Mouse (Mus musculus): ENCODE results near the gene Zfp609. TPM values are rescaled to one million over a fixed set of nuclear protein-coding genes. Genes with fewer than 3 reads are reported as not detected.

The Zfp609 gene
- polyA plus RNA-seq, 1 experiment from 2014 or later = 5.6 TPM

DNA sequence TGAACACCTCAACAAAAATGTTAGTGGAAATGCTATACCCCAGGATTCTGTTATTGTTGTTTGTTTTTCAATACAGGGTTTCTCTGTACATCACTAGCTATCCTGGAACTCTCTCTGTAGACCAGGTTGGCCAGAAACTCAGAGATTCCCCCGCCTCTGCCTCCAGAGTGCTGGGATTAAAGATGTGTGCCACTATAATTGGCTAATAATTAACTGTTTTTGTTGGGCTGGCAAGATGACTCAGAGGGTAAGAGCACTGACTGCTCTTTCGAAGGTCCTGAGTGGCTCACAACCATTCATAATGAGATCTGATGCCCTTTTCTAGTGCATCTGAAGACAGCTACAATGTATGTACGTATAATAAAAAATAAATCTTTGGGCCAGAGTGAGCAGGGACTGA is 92.4 kb downstream of the Zfp609 start:
- H3K4me2 ChIP-seq (replicated peaks) = no peak overlapping the region
- H3K4me3 ChIP-seq (replicated peaks) = no peak overlapping the region
- no peaks in the 10 kb centered on the region for H3K36me3 ChIP-seq
- H3K4me1 ChIP-seq (replicated peaks) = no peaks in the 10 kb centered on the region
- 84% methylated on average over 3 of the region's 3 CpGs for WGBS
- H3K27me3 ChIP-seq (replicated peaks) = no peaks in the 10 kb centered on the region
- no peak overlapping the region for H3K27ac ChIP-seq
- H3K9ac ChIP-seq = no peak overlapping the region
- no peak for ATAC-seq
- no peaks in the 10 kb centered on the region for H3K9me3 ChIP-seq

GRCm38 (mm10) chr9:65728588-65728987 is 98.8 kb downstream of the Zfp609 start:
- Histone ChIP-seq H3K27me3 (replicated peaks) (no peaks in the 10 kb centered on the region), H3K4me2 (replicated peaks) (no peak overlapping the region), H3K4me3 (replicated peaks) (no peak overlapping the region), H3K36me3 (no peaks in the 10 kb centered on the region), H3K9me3 (no peaks in the 10 kb centered on the region), H3K27ac (no peak overlapping the region), H3K4me1 (replicated peaks) (0 out of 2 replicates have a peak, but pooled peaks cover under 1% of the 10 kb centered on the region), H3K9ac (no peak overlapping the region)
- 97% methylated on average over 6 of the region's 6 CpGs for WGBS
- no peak for ATAC-seq

GRCm38 (mm10) chr9:65727491-65727890 is 99.9 kb downstream of the Zfp609 start:
- no peak overlapping the region for H3K4me3 ChIP-seq (replicated peaks)
- no peak overlapping the region for H3K4me2 ChIP-seq (replicated peaks)
- no peak overlapping the region for H3K27ac ChIP-seq
- ATAC-seq = no peak
- 0 out of 2 replicates have a peak, but pooled peaks cover 3% of the 10 kb centered on the region for H3K4me1 ChIP-seq (replicated peaks)
- no peak overlapping the region for H3K9ac ChIP-seq
- no peaks in the 10 kb centered on the region for H3K36me3 ChIP-seq
- H3K9me3 ChIP-seq = no peaks in the 10 kb centered on the region
- 87% methylated on average over 4 of the region's 4 CpGs for WGBS
- no peaks in the 10 kb centered on the region for H3K27me3 ChIP-seq (replicated peaks)

GRCm38 (mm10) chr9:65726431-65726830 is 100.9 kb downstream of the Zfp609 start:
- Histone ChIP-seq H3K9me3 (no peaks in the 10 kb centered on the region), H3K4me1 (replicated peaks) (peaks cover 4% of the 10 kb centered on the region; the same call in 1 of the 2 replicates), H3K27ac (no peak overlapping the region), H3K4me2 (replicated peaks) (no peak overlapping the region), H3K9ac (no peak overlapping the region), H3K4me3 (replicated peaks) (no peak overlapping the region), H3K27me3 (replicated peaks) (no peaks in the 10 kb centered on the region), H3K36me3 (no peaks in the 10 kb centered on the region)
- 88% methylated on average over 3 of the region's 3 CpGs for WGBS
- no peak for ATAC-seq

- Histone ChIP-seq H3K36me3 (no peaks in the 10 kb centered on the region), H3K4me1 (replicated peaks) (peaks cover 9% of the 10 kb centered on the region), H3K4me2 (replicated peaks) (no peak overlapping the region), H3K27me3 (replicated peaks) (no peaks in the 10 kb centered on the region), H3K9me3 (no peaks in the 10 kb centered on the region), H3K9ac (no peak overlapping the region), H3K4me3 (replicated peaks) (no peak overlapping the region), H3K27ac (no peak overlapping the region)
- WGBS = 55% methylated on average over 4 of the region's 4 CpGs
- ATAC-seq = no peak
Observed at GRCm38 (mm10) chr9:65725291-65725622, 102.1 kb downstream of the Zfp609 start.

- no peak overlapping the region for H3K4me3 ChIP-seq (replicated peaks)
- H3K27ac ChIP-seq = no peak overlapping the region
- H3K9ac ChIP-seq = no peak overlapping the region
- no peaks in the 10 kb centered on the region for H3K36me3 ChIP-seq
- H3K9me3 ChIP-seq = no peaks in the 10 kb centered on the region
- 73% methylated on average over 8 of the region's 8 CpGs for WGBS
- peaks cover 9% of the 10 kb centered on the region for H3K4me1 ChIP-seq (replicated peaks)
- ATAC-seq = no peak
- H3K27me3 ChIP-seq (replicated peaks) = no peaks in the 10 kb centered on the region
- H3K4me2 ChIP-seq (replicated peaks) = no peak overlapping the region
Observed at GRCm38 (mm10) chr9:65724471-65725290, 102.7 kb downstream of the Zfp609 start.

DNA sequence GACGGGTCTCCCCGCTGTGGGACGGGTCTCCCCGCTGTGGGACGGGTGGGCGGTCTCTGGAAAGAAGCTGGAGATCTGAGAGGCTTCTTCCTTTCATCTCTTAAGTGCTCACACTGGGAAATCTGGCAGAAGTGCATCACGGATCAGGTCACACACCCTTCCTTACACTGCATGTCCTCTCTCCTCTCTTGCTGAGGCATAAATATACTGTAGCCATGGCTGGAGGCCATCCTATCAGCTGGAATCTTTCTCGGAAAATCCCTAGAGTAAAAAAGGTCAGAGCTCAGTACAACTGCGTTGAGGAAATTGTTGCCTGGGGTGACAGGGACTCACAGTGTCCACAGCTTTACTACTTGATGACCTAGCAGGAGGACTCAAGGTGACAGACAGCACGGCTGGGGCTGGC is 106.2 kb downstream of the Zfp609 start:
- Histone ChIP-seq H3K4me2 (replicated peaks) (no peak overlapping the region), H3K27ac (no peak overlapping the region), H3K27me3 (replicated peaks) (no peaks in the 10 kb centered on the region), H3K9me3 (no peaks in the 10 kb centered on the region), H3K9ac (no peak overlapping the region), H3K4me3 (replicated peaks) (no peak overlapping the region), H3K36me3 (no peaks in the 10 kb centered on the region), H3K4me1 (replicated peaks) (peaks cover 9% of the 10 kb centered on the region)
- no peak for ATAC-seq
- WGBS = 46% methylated on average over 10 of the region's 10 CpGs

GRCm38 (mm10) chr9:65718195-65718594 is 109.2 kb downstream of the Zfp609 start:
- H3K27ac ChIP-seq = no peak overlapping the region
- H3K4me3 ChIP-seq (replicated peaks) = no peak overlapping the region
- H3K4me1 ChIP-seq (replicated peaks) = peaks cover 6% of the 10 kb centered on the region
- no peak for ATAC-seq
- no peak overlapping the region for H3K9ac ChIP-seq
- no peaks in the 10 kb centered on the region for H3K27me3 ChIP-seq (replicated peaks)
- WGBS = 85% methylated on average over 5 of the region's 5 CpGs
- H3K36me3 ChIP-seq = no peaks in the 10 kb centered on the region
- H3K4me2 ChIP-seq (replicated peaks) = no peak overlapping the region
- no peaks in the 10 kb centered on the region for H3K9me3 ChIP-seq

GRCm38 (mm10) chr9:65703926-65704595 is 123.3 kb downstream of the Zfp609 start:
- Histone ChIP-seq H3K27ac (no peak overlapping the region), H3K4me3 (replicated peaks) (no peak overlapping the region), H3K36me3 (peaks cover 28% of the 10 kb centered on the region), H3K9me3 (no peaks in the 10 kb centered on the region), H3K27me3 (replicated peaks) (no peaks in the 10 kb centered on the region), H3K4me2 (replicated peaks) (no peak overlapping the region), H3K9ac (no peak overlapping the region), H3K4me1 (replicated peaks) (no peaks in the 10 kb centered on the region)
- 90% methylated on average over 24 of the region's 24 CpGs for WGBS
- no peak for ATAC-seq

GRCm38 (mm10) chr9:65703241-65703640 is 124.1 kb downstream of the Zfp609 start:
- no peak overlapping the region for H3K4me3 ChIP-seq (replicated peaks)
- H3K36me3 ChIP-seq = peaks cover 28% of the 10 kb centered on the region
- H3K9me3 ChIP-seq = no peaks in the 10 kb centered on the region
- 89% methylated on average over 7 of the region's 7 CpGs for WGBS
- no peak overlapping the region for H3K27ac ChIP-seq
- no peak overlapping the region for H3K4me2 ChIP-seq (replicated peaks)
- H3K4me1 ChIP-seq (replicated peaks) = no peaks in the 10 kb centered on the region
- no peak for ATAC-seq
- H3K9ac ChIP-seq = no peak overlapping the region
- no peaks in the 10 kb centered on the region for H3K27me3 ChIP-seq (replicated peaks)

- Histone ChIP-seq H3K36me3 (peaks cover 32% of the 10 kb centered on the region), H3K4me2 (replicated peaks) (no peak overlapping the region), H3K27me3 (replicated peaks) (no peaks in the 10 kb centered on the region), H3K9ac (no peak overlapping the region), H3K9me3 (no peaks in the 10 kb centered on the region), H3K4me1 (replicated peaks) (no peaks in the 10 kb centered on the region), H3K4me3 (replicated peaks) (no peak overlapping the region), H3K27ac (no peak overlapping the region)
- no peak for ATAC-seq
- 95% methylated on average over 9 of the region's 9 CpGs for WGBS
Observed at GRCm38 (mm10) chr9:65702286-65702685, 125.1 kb downstream of the Zfp609 start.

DNA sequence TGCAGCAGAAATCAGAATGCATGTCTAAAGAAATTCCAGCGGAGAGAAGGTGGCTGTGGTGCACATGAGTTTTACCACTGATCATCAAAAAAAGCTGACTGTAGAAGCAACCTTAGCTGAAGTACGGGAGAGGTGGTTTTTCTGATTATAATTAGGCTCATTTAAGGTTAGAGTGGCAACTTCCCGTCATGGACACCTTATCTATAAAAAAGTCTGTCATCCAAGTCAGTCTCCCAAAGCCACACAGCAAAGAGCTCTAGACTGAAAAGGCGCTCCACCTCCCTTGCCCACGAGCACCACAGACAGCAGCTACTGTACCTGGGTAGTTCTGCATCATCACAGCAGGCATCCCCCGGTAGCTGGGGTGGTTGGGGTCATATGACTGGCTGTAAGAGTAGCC is 126.9 kb downstream of the Zfp609 start:
- H3K4me2 ChIP-seq (replicated peaks) = no peak overlapping the region
- no peaks in the 10 kb centered on the region for H3K9me3 ChIP-seq
- no peak for ATAC-seq
- peaks cover 34% of the 10 kb centered on the region for H3K36me3 ChIP-seq
- no peak overlapping the region for H3K4me3 ChIP-seq (replicated peaks)
- H3K4me1 ChIP-seq (replicated peaks) = no peaks in the 10 kb centered on the region
- no peak overlapping the region for H3K27ac ChIP-seq
- no peak overlapping the region for H3K9ac ChIP-seq
- 91% methylated on average over 6 of the region's 6 CpGs for WGBS
- H3K27me3 ChIP-seq (replicated peaks) = no peaks in the 10 kb centered on the region

- Histone ChIP-seq H3K9me3 (no peaks in the 10 kb centered on the region), H3K4me1 (replicated peaks) (no peaks in the 10 kb centered on the region; the same call in 1 of the 2 replicates), H3K9ac (no peak overlapping the region), H3K4me2 (replicated peaks) (no peak overlapping the region), H3K27ac (no peak overlapping the region), H3K27me3 (replicated peaks) (no peaks in the 10 kb centered on the region), H3K4me3 (replicated peaks) (no peak overlapping the region), H3K36me3 (peaks cover 37% of the 10 kb centered on the region)
- ATAC-seq = no peak
Observed at GRCm38 (mm10) chr9:65697992-65698391, 129.4 kb downstream of the Zfp609 start.

Measured in intestine, embryonic 15.5 days (tissue).